8 mouse cellular contexts compared by ENCODE assay signal in genomic region chr12:32061090-32061930, GRCm38 (mm10). TPM values are rescaled to one million over a fixed set of nuclear protein-coding genes. Genes with fewer than 3 reads are reported as not detected.
DNase-seq lines count a peak whose midpoint lies in the region; ATAC-seq and TF ChIP-seq lines count a peak whose summit lies in the region.

Gene Prkar2b, minus strand, starts transcription at chr12:32061296.

- H3K4me2 ChIP-seq in hindbrain, embryonic 14.5 days (replicated peaks): peak within 1 kb of the TSS; percentile 52

- peaks cover 28% of the 10 kb centered on the region for H3K4me1 ChIP-seq in hindbrain, embryonic 14.5 days (replicated peaks; ENCODE audit: control insufficient read depth, insufficient read depth, low read length)

- under 1% methylated on average over 52 of the region's 64 CpGs for WGBS in hindbrain, embryonic 14.5 days

- CTCF ChIA-PET in Patski (lab: Charles Lee): no interaction called here

- peak; percentile 33 for DNase-seq in Patski (ENCODE audit: low read depth, low spot score)
- DNase-seq in cerebellum, postnatal 14 days: peak; percentile 88 to 95
- DNase-seq in frontal cortex, postnatal 25 days (ENCODE audit: low spot score in 2 of 2): peak; percentile 83 to 84
- DNase-seq in hindbrain, embryonic 14.5 days (ENCODE audit: low spot score): peak; percentile 92
- peak; percentile 92 to 94 for DNase-seq in layer of hippocampus, postnatal 36 days
- DNase-seq in lung, postnatal 36 days: peak; percentile 85
- DNase-seq in retina, postnatal 1 day: peak; percentile 94
- DNase-seq in urinary bladder, adult 18-20 months (ENCODE audit: low spot score in 2 of 2): peak; percentile 89 to 92

- no peaks in the 10 kb centered on the region for H3K27me3 ChIP-seq in Patski
- no peaks in the 10 kb centered on the region for H3K27me3 ChIP-seq in hindbrain, embryonic 14.5 days (ENCODE audit: control insufficient read depth, insufficient read depth, low read length)

- peak within 1 kb of the TSS; percentile 99 for H3K27ac ChIP-seq in hindbrain, embryonic 14.5 days

- H3K4me3 ChIP-seq in hindbrain, embryonic 14.5 days (replicated peaks; ENCODE audit: low read length): peak within 1 kb of the TSS; percentile 95

- no peak for TF ChIP-seq CTCF in Patski (IDR thresholded peaks at IDR 0.05)

- in situ Hi-C loops in Patski (cut with MboI; ENCODE audit: low pct_unique_long_range_greater_than_20kb): no loop called here

- no peaks in the 10 kb centered on the region for H3K36me3 ChIP-seq in hindbrain, embryonic 14.5 days (replicated peaks; ENCODE audit: control insufficient read depth, insufficient read depth)

- peak; percentile 93 for ATAC-seq in Patski
- ATAC-seq in hindbrain, embryonic 14.5 days (ENCODE audit: low FRiP score): peak; percentile 94

- POLR2A ChIA-PET in Patski (lab: Charles Lee): no interaction called here

- H3K9ac ChIP-seq in hindbrain, embryonic 14.5 days: peak within 1 kb of the TSS; percentile 98

- H3K9me3 ChIP-seq in hindbrain, embryonic 14.5 days (ENCODE audit: control insufficient read depth, low read length): no peaks in the 10 kb centered on the region

RNA-seq across cellular contexts. Expression of gene Prkar2b, which starts in this region (rescaled TPM):
- 59.1 TPM for polyA plus RNA-seq in Patski (2021)
- 169 and 207 TPM in 2 replicates for polyA plus RNA-seq in hindbrain, embryonic 14.5 days (2014; fragmentation: Nextera tagmentation; extraction: Ambion mirVana)
- total RNA-seq in layer of hippocampus, postnatal 36 days (2021): 10 to 100 TPM; 33.3 to 36.6 TPM

Comparison
In these comparisons a context has a peak if more than half of its experiments do, and no peak if none do; other contexts are left out.
1. Peak in every context shown above with its lines: DNase-seq, ATAC-seq, H3K4me3 ChIP-seq and H3K27ac ChIP-seq.
2. DNase-seq: peak in every context shown above with its lines; median percentile 94 in retina, postnatal 1 day; 93 in layer of hippocampus, postnatal 36 days; 92 in hindbrain, embryonic 14.5 days; 92 in cerebellum, postnatal 14 days; 90 in urinary bladder, adult 18-20 months; 85 in lung, postnatal 36 days; 84 in frontal cortex, postnatal 25 days; 33 in Patski.